Mouse (Mus musculus): ENCODE data around the gene Gm11939. TPM values are rescaled to one million over a fixed set of nuclear protein-coding genes. Genes with fewer than 3 reads are reported as not detected.

The Gm11939 gene
- total and polyA plus RNA-seq, 3 experiments: not detected

GRCm38 (mm10) chr11:99539721-99540120 lies 19.5 kb downstream of the Gm11939 start:
- intact Hi-C loops (cut with DNase I): no loop called here
- 46% methylated on average over 9 of the region's 9 CpGs for WGBS

DNA sequence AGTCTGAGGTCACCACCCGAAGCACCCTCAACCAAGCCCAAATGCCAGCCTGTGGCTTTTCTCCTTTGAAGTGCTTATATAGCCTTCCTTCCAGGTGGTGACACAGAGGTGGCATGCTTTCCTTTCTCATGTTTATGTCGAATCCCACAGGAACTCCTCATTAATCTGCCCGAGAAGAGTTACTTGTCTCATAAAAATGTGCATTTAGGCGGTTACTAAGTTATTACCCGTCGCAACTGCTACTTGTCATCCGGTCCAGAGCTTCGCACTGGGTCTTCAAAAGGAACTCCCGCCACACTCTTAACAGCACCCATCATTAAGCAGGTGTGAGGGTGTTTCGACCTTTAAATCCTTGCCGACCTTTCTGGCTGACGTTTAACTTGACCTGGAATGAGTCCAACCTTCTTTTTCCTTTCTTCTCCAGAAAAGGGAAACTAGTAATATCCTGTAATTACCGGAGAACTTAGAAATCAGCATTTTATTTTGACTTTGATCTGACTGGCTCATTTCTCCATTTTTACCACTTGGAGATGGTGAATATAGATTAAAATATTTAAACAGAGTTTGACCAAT lies 37.9 kb downstream of the Gm11939 start, which contains the start of gene Krt39:
TSS of gene Krt39 (minus strand) at position 51 of the 573 bp plus-strand sequence.
- Histone ChIP-seq H3K27me3 (ENCODE audit: control insufficient read depth, insufficient read depth, low read length) (no peaks in the 10 kb centered on the region), H3K4me1 (ENCODE audit: control insufficient read depth, insufficient read depth, low read length) (no peaks in the 10 kb centered on the region), H3K79me2 (replicated peaks; ENCODE audit: control insufficient read depth, insufficient read depth, low read length) (no peaks in the 10 kb centered on the region), H3K27ac (no peak within 1 kb of the TSS), H3K4me3 (no peak within 1 kb of the TSS), H3K9ac (ENCODE audit: low read depth, low read length) (no peak within 1 kb of the TSS), H3K36me3 (ENCODE audit: control insufficient read depth, insufficient read depth, low read length) (no peaks in the 10 kb centered on the region)
- intact Hi-C loops (cut with DNase I): no loop called here
- no peak for TF ChIP-seq POLR2A (IDR thresholded peaks at IDR 0.05; ENCODE audit: insufficient read depth, low read depth, low read length)
- no peak for TF ChIP-seq CTCF (IDR thresholded peaks at IDR 0.05)
- TF ChIP-seq EP300 (IDR thresholded peaks at IDR 0.05; ENCODE audit: insufficient read depth, low read depth, low read length): no peak
- no peak for DNase-seq
- 71% methylated on average over 13 of the region's 13 CpGs for WGBS

More at GRCm38 (mm10) chr11:99539721-99540120, 19.5 kb downstream of the Gm11939 start:
- Histone ChIP-seq H3K4me1 (ENCODE audit: control insufficient read depth, insufficient read depth, low read length) (no peaks in the 10 kb centered on the region), H3K9ac (ENCODE audit: low read depth, low read length) (no peak overlapping the region), H3K79me2 (replicated peaks; ENCODE audit: control insufficient read depth, insufficient read depth, low read length) (no peaks in the 10 kb centered on the region), H3K27me3 (ENCODE audit: control insufficient read depth, insufficient read depth, low read length) (peaks cover 2% of the 10 kb centered on the region; the same call in 1 of the 2 replicates), H3K4me3 (no peak overlapping the region), H3K27ac (no peak overlapping the region), H3K36me3 (ENCODE audit: control insufficient read depth, insufficient read depth, low read length) (no peaks in the 10 kb centered on the region)
- TF ChIP-seq POLR2A (IDR thresholded peaks at IDR 0.05; ENCODE audit: insufficient read depth, low read depth, low read length): no peak
- TF ChIP-seq EP300 (IDR thresholded peaks at IDR 0.05; ENCODE audit: insufficient read depth, low read depth, low read length): no peak
- no peak for TF ChIP-seq CTCF (IDR thresholded peaks at IDR 0.05)
- no peak for DNase-seq

DNA sequence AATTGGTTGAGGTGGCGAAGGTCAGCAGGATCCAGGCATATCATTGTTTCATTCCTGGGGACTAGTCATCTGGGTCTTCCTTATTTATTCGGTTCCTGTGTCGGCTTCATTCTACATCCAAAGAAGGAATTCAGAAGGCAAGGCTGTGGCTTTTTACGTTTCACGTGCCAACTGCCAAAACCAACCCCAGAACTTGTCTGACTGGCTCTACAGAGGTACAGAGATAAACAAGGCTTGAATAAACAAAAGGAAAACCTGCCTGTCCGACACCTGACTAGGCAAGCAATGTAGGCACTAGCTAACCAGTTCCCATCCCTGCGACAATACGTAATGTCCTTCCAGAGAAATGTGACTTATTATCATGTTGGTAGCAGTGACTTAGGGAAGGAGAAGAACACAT lies 45.2 kb downstream of the Gm11939 start:
- no peak for DNase-seq
- no peak overlapping the region for H3K27ac ChIP-seq
- TF ChIP-seq POLR2A (IDR thresholded peaks at IDR 0.05; ENCODE audit: insufficient read depth, low read depth, low read length) (no peak), CTCF (IDR thresholded peaks at IDR 0.05) (no peak), EP300 (IDR thresholded peaks at IDR 0.05; ENCODE audit: insufficient read depth, low read depth, low read length) (no peak)
- H3K4me3 ChIP-seq: no peak overlapping the region
- intact Hi-C loops (cut with DNase I): no loop called here
- no peaks in the 10 kb centered on the region for H3K4me1 ChIP-seq (ENCODE audit: control insufficient read depth, insufficient read depth, low read length)
- no peaks in the 10 kb centered on the region for H3K27me3 ChIP-seq (ENCODE audit: control insufficient read depth, insufficient read depth, low read length)
- no peak overlapping the region for H3K9ac ChIP-seq (ENCODE audit: low read depth, low read length)
- WGBS: 77% methylated on average over 8 of the region's 8 CpGs
- no peaks in the 10 kb centered on the region for H3K36me3 ChIP-seq (ENCODE audit: control insufficient read depth, insufficient read depth, low read length)
- no peaks in the 10 kb centered on the region for H3K79me2 ChIP-seq (replicated peaks; ENCODE audit: control insufficient read depth, insufficient read depth, low read length)

Other genes with a start within 250 kb of the Gm11939 start
Only the 30 nearest of the 35 such genes appear.
- not detected for gene Krt26, start 221.5 kb downstream of the Gm11939 start, total RNA-seq (2021)
- not detected in 2 replicates for gene Krt26, start 221.5 kb downstream of the Gm11939 start, polyA plus RNA-seq (2012; rRNA removed)
- gene Krt27, start 208.4 kb downstream of the Gm11939 start, total RNA-seq (2021): not detected
- gene Krt27, start 208.4 kb downstream of the Gm11939 start, polyA plus RNA-seq (2012; rRNA removed): not detected in 2 replicates
- gene Krt28, start 184.6 kb downstream of the Gm11939 start, total RNA-seq (2021): not detected
- not detected in 2 replicates for gene Krt28, start 184.6 kb downstream of the Gm11939 start, polyA plus RNA-seq (2012; rRNA removed)
- 1 to 10 TPM; 4.4 to 5.1 TPM for gene Krt10, start 170.1 kb downstream of the Gm11939 start, total RNA-seq (2021)
- gene Krt10, start 170.1 kb downstream of the Gm11939 start, polyA plus RNA-seq (2012; rRNA removed): 0.76 and 1.6 TPM in 2 replicates
- gene Krt12, start 137.2 kb downstream of the Gm11939 start, total RNA-seq (2021): not detected
- not detected in 2 replicates for gene Krt12, start 137.2 kb downstream of the Gm11939 start, polyA plus RNA-seq (2012; rRNA removed)
- not detected for gene Krt20, start 121.3 kb downstream of the Gm11939 start, total RNA-seq (2021)
- 0.06 TPM in 1 of 2 replicates, not detected in the other for gene Krt20, start 121.3 kb downstream of the Gm11939 start, polyA plus RNA-seq (2012; rRNA removed)
- gene Krt23, start 66.3 kb downstream of the Gm11939 start, total RNA-seq (2021): not detected
- gene Krt23, start 66.3 kb downstream of the Gm11939 start, polyA plus RNA-seq (2012; rRNA removed): 0.80 TPM in 1 of 2 replicates, not detected in the other
- gene Krt39, start 38.1 kb downstream of the Gm11939 start, total RNA-seq (2021): not detected
- gene Krt39, start 38.1 kb downstream of the Gm11939 start, polyA plus RNA-seq (2012; rRNA removed): not detected in 2 replicates
- not detected for gene Krt40, start 16.3 kb downstream of the Gm11939 start, total RNA-seq (2021)
- gene Krt40, start 16.3 kb downstream of the Gm11939 start, polyA plus RNA-seq (2012; rRNA removed): not detected in 2 replicates
- gene Krtap3-3, start 8.6 kb downstream of the Gm11939 start, total RNA-seq (2021): not detected
- gene Krtap3-3, start 8.6 kb downstream of the Gm11939 start, polyA plus RNA-seq (2012; rRNA removed): not detected in 2 replicates
- not detected for gene Krtap3-2, start 2.6 kb downstream of the Gm11939 start, total RNA-seq (2021)
- gene Krtap3-2, start 2.6 kb downstream of the Gm11939 start, polyA plus RNA-seq (2012; rRNA removed): not detected in 2 replicates
- not detected for gene Krtap3-1, start 7.2 kb upstream of the Gm11939 start, total RNA-seq (2021)
- gene Krtap3-1, start 7.2 kb upstream of the Gm11939 start, polyA plus RNA-seq (2012; rRNA removed): not detected in 2 replicates
- not detected for gene Krtap1-5, start 21.6 kb upstream of the Gm11939 start, total RNA-seq (2021)
- not detected in 2 replicates for gene Krtap1-5, start 21.6 kb upstream of the Gm11939 start, polyA plus RNA-seq (2012; rRNA removed)
- not detected for gene Krtap1-4, start 24.2 kb upstream of the Gm11939 start, total RNA-seq (2021)
- gene Krtap1-4, start 24.2 kb upstream of the Gm11939 start, polyA plus RNA-seq (2012; rRNA removed): not detected in 2 replicates
- not detected for gene Krtap1-3, start 31.9 kb upstream of the Gm11939 start, total RNA-seq (2021)
- gene Krtap1-3, start 31.9 kb upstream of the Gm11939 start, polyA plus RNA-seq (2012; rRNA removed): not detected in 2 replicates
- gene Krtap9-3, start 38.6 kb upstream of the Gm11939 start, total RNA-seq (2021): not detected
- gene Krtap9-3, start 38.6 kb upstream of the Gm11939 start, polyA plus RNA-seq (2012; rRNA removed): not detected in 2 replicates
- not detected for gene Gm11938, start 43.8 kb upstream of the Gm11939 start, total RNA-seq (2021)
- not detected in 2 replicates for gene Gm11938, start 43.8 kb upstream of the Gm11939 start, polyA plus RNA-seq (2012; rRNA removed)
- gene Gm11937, start 50.7 kb upstream of the Gm11939 start, total RNA-seq (2021): not detected
- not detected in 2 replicates for gene Gm11937, start 50.7 kb upstream of the Gm11939 start, polyA plus RNA-seq (2012; rRNA removed)
- gene Krtap2-4, start 55.4 kb upstream of the Gm11939 start, total RNA-seq (2021): not detected
- gene Krtap2-4, start 55.4 kb upstream of the Gm11939 start, polyA plus RNA-seq (2012; rRNA removed): not detected in 2 replicates
- not detected for gene Gm11562, start 61.0 kb upstream of the Gm11939 start, total RNA-seq (2021)
- gene Gm11562, start 61.0 kb upstream of the Gm11939 start, polyA plus RNA-seq (2012; rRNA removed): not detected in 2 replicates
- gene Krtap4-1, start 68.8 kb upstream of the Gm11939 start, total RNA-seq (2021): not detected
- not detected in 2 replicates for gene Krtap4-1, start 68.8 kb upstream of the Gm11939 start, polyA plus RNA-seq (2012; rRNA removed)
- not detected for gene Krtap4-2, start 75.6 kb upstream of the Gm11939 start, total RNA-seq (2021)
- gene Krtap4-2, start 75.6 kb upstream of the Gm11939 start, polyA plus RNA-seq (2012; rRNA removed): not detected in 2 replicates
- gene Krtap4-7, start 84.6 kb upstream of the Gm11939 start, total RNA-seq (2021): not detected
- not detected in 2 replicates for gene Krtap4-7, start 84.6 kb upstream of the Gm11939 start, polyA plus RNA-seq (2012; rRNA removed)
- not detected for gene Gm11555, start 90.8 kb upstream of the Gm11939 start, total RNA-seq (2021)
- gene Gm11555, start 90.8 kb upstream of the Gm11939 start, polyA plus RNA-seq (2012; rRNA removed): not detected in 2 replicates
- gene Gm11563, start 99.5 kb upstream of the Gm11939 start, total RNA-seq (2021): not detected
- gene Gm11563, start 99.5 kb upstream of the Gm11939 start, polyA plus RNA-seq (2012; rRNA removed): not detected in 2 replicates
- not detected for gene Krtap4-6, start 106.5 kb upstream of the Gm11939 start, total RNA-seq (2021)
- not detected in 2 replicates for gene Krtap4-6, start 106.5 kb upstream of the Gm11939 start, polyA plus RNA-seq (2012; rRNA removed)
- gene Gm14190, start 131.3 kb upstream of the Gm11939 start, total RNA-seq (2021): not detected
- not detected in 2 replicates for gene Gm14190, start 131.3 kb upstream of the Gm11939 start, polyA plus RNA-seq (2012; rRNA removed)
- not detected for gene Gm14180, start 174.8 kb upstream of the Gm11939 start, total RNA-seq (2021)
- not detected in 2 replicates for gene Gm14180, start 174.8 kb upstream of the Gm11939 start, polyA plus RNA-seq (2012; rRNA removed)
- not detected for gene Gm11595, start 213.4 kb upstream of the Gm11939 start, total RNA-seq (2021)
- not detected in 2 replicates for gene Gm11595, start 213.4 kb upstream of the Gm11939 start, polyA plus RNA-seq (2012; rRNA removed)
- not detected for gene Krtap4-8, start 221.2 kb upstream of the Gm11939 start, total RNA-seq (2021)
- not detected in 2 replicates for gene Krtap4-8, start 221.2 kb upstream of the Gm11939 start, polyA plus RNA-seq (2012; rRNA removed)

Data from heart, adult 2 months (tissue).